Mouse (Mus musculus): ENCODE results near the gene Neu3. TPM values are rescaled to one million over a fixed set of nuclear protein-coding genes. Genes with fewer than 3 reads are reported as not detected.
"Not testable (repeated sequence)": the region's sequence is repeated elsewhere in the genome, so short reads cannot be mapped to it uniquely, and the experiment has no call there.

The Neu3 gene
- total and polyA plus RNA-seq, 3 experiments = 3.1 to 3.5 TPM; not detected in 1

DNA sequence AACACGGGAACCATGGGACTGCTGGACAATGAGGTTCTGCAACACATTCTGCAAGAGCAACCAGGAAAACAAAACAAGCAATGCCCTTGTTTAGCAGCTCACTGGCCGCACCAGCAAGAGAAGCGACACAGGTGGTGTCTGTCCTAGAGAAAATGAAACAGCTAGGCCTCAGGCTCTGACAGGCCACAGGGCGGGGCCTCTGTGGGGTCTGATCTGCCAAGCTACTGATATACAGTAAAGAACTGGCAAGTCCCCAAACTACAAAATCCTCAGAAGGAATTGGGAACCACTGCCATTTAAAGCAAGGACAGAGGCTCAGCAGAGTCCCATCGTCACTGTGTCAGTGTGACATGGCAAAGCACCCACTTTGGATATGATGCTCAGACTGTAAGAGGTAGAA is 5.8 kb downstream of the Neu3 start (continued):
- TF ChIP-seq ZNF384 (IDR thresholded peaks at IDR 0.05; ENCODE audit: low read depth, low read length) (no peak), NRF1 (IDR thresholded peaks at IDR 0.05; ENCODE audit: insufficient read depth, low read depth, low read length, poor library complexity, severe bottlenecking) (no peak), MAZ (IDR thresholded peaks at IDR 0.05; ENCODE audit: low read depth, low read length) (0 out of 2 replicates have a peak, but pooled peaks have one; percentile 32)

DNA sequence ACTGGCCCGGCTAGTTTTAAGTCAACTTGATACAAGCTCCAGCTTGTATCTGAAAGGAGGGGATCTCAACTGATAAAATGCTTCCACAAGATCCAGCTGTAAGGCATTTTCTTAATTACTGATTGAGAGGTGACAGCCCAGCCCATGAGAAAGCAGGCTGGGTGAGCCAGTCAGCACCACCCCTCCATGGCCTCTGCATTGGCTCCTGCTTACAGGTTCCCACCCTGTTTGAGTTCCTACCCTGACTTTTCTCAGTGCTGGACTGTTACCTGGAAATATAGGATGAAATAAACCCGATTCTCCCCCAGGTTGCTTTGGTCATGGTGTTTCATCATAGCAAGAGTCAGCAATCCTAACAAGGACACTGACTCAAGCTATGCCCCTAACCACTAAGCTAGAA is 6.3 kb downstream of the Neu3 start:
- H3K79me2 ChIP-seq (ENCODE audit: control insufficient read depth, insufficient read depth, low read length, poor library complexity) = no peaks in the 10 kb centered on the region
- peak overlapping the region; percentile 55 for H3K9ac ChIP-seq (ENCODE audit: control insufficient read depth, low read depth, low read length, poor library complexity, severe bottlenecking)
- H3K4me3 ChIP-seq (ENCODE audit: control insufficient read depth in 1 of 2, insufficient read depth in 1 of 2, low read depth in 2 of 2, low read length in 2 of 2) = peak overlapping the region; percentile 23 to 32
- peak overlapping the region; percentile 79 for H3K27ac ChIP-seq (ENCODE audit: control insufficient read depth, low read depth, low read length)
- H3K36me3 ChIP-seq (ENCODE audit: control insufficient read depth in 1 of 2, insufficient read depth in 2 of 2, low read length in 2 of 2) = peaks cover 0 to 37% of the 10 kb centered on the region in 2 experiments; a peak in 2 of 4 replicates
- TF ChIP-seq E2F4 (IDR thresholded peaks at IDR 0.05; ENCODE audit: borderline replicate concordance, low read depth, low read length) (no peak), SMC3 (IDR thresholded peaks at IDR 0.05; ENCODE audit: low read depth, low read length) (no peak), POLR2AphosphoS2 (IDR thresholded peaks at IDR 0.05; ENCODE audit: low read length) (no peak), GATA1 (IDR thresholded peaks at IDR 0.05; ENCODE audit: low read depth, low read length) (no peak), EP300 (IDR thresholded peaks at IDR 0.05; ENCODE audit: low read depth in 1 of 2, low read length in 2 of 2) (no peak), KAT2A (conservative IDR thresholded peaks at IDR 0.05; ENCODE audit: low read depth, low read length) (no peak), ZMIZ1 (IDR thresholded peaks at IDR 0.05; ENCODE audit: low read depth, low read length) (no peak), CHD2 (IDR thresholded peaks at IDR 0.05; ENCODE audit: low read length) (no peak)
- H3K27me3 ChIP-seq (ENCODE audit: control insufficient read depth in 1 of 2, insufficient read depth in 2 of 2, low read length in 2 of 2) = no peaks in the 10 kb centered on the region
- DNase-seq (ENCODE audit: low read depth, low spot score) = no peak
- peaks cover 30 to 43% of the 10 kb centered on the region in 2 experiments for H3K4me1 ChIP-seq (ENCODE audit: control insufficient read depth in 1 of 2, insufficient read depth in 2 of 2, low read length in 2 of 2)
- no peaks in the 10 kb centered on the region for H3K9me3 ChIP-seq (replicated peaks; ENCODE audit: insufficient read depth, low read length)

- H3K4me3 ChIP-seq (ENCODE audit: control insufficient read depth in 1 of 2, insufficient read depth in 1 of 2, low read depth in 2 of 2, low read length in 2 of 2); DNase-seq (ENCODE audit: low read depth, low spot score); H3K27me3 ChIP-seq (ENCODE audit: control insufficient read depth in 1 of 2, insufficient read depth in 2 of 2, low read length in 2 of 2); H3K79me2 ChIP-seq (ENCODE audit: control insufficient read depth, insufficient read depth, low read length, poor library complexity); H3K9me3 ChIP-seq (replicated peaks; ENCODE audit: insufficient read depth, low read length); H3K9ac ChIP-seq (ENCODE audit: control insufficient read depth, low read depth, low read length, poor library complexity, severe bottlenecking); H3K27ac ChIP-seq (ENCODE audit: control insufficient read depth, low read depth, low read length): not testable (repeated sequence)
- peaks cover 0 to 16% of the 10 kb centered on the region in 2 experiments; a peak in 2 of 4 replicates for H3K36me3 ChIP-seq (ENCODE audit: control insufficient read depth in 1 of 2, insufficient read depth in 2 of 2, low read length in 2 of 2)
- peaks cover 13 to 17% of the 10 kb centered on the region in 2 experiments for H3K4me1 ChIP-seq (ENCODE audit: control insufficient read depth in 1 of 2, insufficient read depth in 2 of 2, low read length in 2 of 2)
These were observed 10.0 kb downstream of the Neu3 start for GRCm38 (mm10) chr7:99818181-99818725.

GRCm38 (mm10) chr7:99813394-99813793 is 14.8 kb downstream of the Neu3 start:
- DNase-seq (ENCODE audit: low read depth, low spot score) = peak; percentile 47
- no peaks in the 10 kb centered on the region; a peak in 1 of 4 replicates for H3K36me3 ChIP-seq (ENCODE audit: control insufficient read depth in 1 of 2, insufficient read depth in 2 of 2, low read length in 2 of 2)
- TF ChIP-seq CTCF (IDR thresholded peaks at IDR 0.05 in 2 of 3, conservative IDR thresholded peaks at IDR 0.05 in 1 of 3; ENCODE audit: control insufficient read depth in 1 of 3, insufficient read depth in 1 of 3, low read depth in 2 of 3, low read length in 3 of 3, poor library complexity in 1 of 3, severe bottlenecking in 1 of 3) (peak; percentile 59 to 72 (median 71)), RAD21 (IDR thresholded peaks at IDR 0.05; ENCODE audit: low read depth, low read length) (peak; percentile 49), SMC3 (IDR thresholded peaks at IDR 0.05; ENCODE audit: low read depth, low read length) (peak; percentile 83), ETS1 (IDR thresholded peaks at IDR 0.05; ENCODE audit: low read depth, low read length) (no peak)

More at GRCm38 (mm10) chr7:99813394-99813793, 14.8 kb downstream of the Neu3 start:
- H3K4me3 ChIP-seq (ENCODE audit: control insufficient read depth in 1 of 2, insufficient read depth in 1 of 2, low read depth in 2 of 2, low read length in 2 of 2) = no peak overlapping the region
- no peaks in the 10 kb centered on the region for H3K27me3 ChIP-seq (ENCODE audit: control insufficient read depth in 1 of 2, insufficient read depth in 2 of 2, low read length in 2 of 2)
- H3K4me1 ChIP-seq (ENCODE audit: control insufficient read depth in 1 of 2, insufficient read depth in 2 of 2, low read length in 2 of 2) = no peaks in the 10 kb centered on the region
- no peaks in the 10 kb centered on the region for H3K9me3 ChIP-seq (replicated peaks; ENCODE audit: insufficient read depth, low read length)
- no peak overlapping the region for H3K9ac ChIP-seq (ENCODE audit: control insufficient read depth, low read depth, low read length, poor library complexity, severe bottlenecking)
- no peaks in the 10 kb centered on the region for H3K79me2 ChIP-seq (ENCODE audit: control insufficient read depth, insufficient read depth, low read length, poor library complexity)
- no peak overlapping the region for H3K27ac ChIP-seq (ENCODE audit: control insufficient read depth, low read depth, low read length)
